Mouse (Mus musculus): ENCODE measurements around the gene Phldb3. TPM values are rescaled to one million over a fixed set of nuclear protein-coding genes. Genes with fewer than 3 reads are reported as not detected.

The Phldb3 gene
- polyA plus RNA-seq, 1 experiment: 4.1 TPM

DNA sequence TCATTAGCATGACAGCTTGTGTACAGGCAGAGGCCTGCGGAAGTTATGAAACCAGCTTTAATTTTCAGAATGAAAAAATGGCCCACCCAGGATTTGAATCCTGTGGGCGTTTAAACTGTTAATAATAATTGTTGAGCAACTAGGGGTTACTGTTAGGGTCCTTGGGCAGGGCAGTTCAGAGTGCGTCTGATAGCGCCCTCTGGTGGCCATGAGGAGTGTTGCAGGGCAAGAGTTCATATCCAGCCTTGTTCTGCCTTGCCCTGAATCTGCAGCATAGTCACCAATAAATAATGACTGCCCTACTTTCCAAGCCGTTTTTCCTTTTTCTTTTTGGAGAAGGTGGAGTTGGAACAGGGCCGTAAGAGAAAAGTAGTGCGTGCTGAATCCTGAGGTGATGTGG lies 43.1 kb downstream of the Phldb3 start:
- H3K79me2 ChIP-seq (ENCODE audit: control insufficient read depth, insufficient read depth): no peaks in the 10 kb centered on the region
- no peak for TF ChIP-seq MAX (IDR thresholded peaks at IDR 0.05)
- peak; percentile 87 for TF ChIP-seq CTCF (IDR thresholded peaks at IDR 0.05; ENCODE audit: control insufficient read depth, insufficient read depth, insufficient read length)
- no peaks in the 10 kb centered on the region for H3K79me3 ChIP-seq (ENCODE audit: low read depth)
- H3K27me3 ChIP-seq (ENCODE audit: control insufficient read depth, insufficient read depth, insufficient read length): no peaks in the 10 kb centered on the region
- no peak overlapping the region for H3ac ChIP-seq (ENCODE audit: control insufficient read depth, insufficient read length, low read depth)
- H3K36me3 ChIP-seq (ENCODE audit: control insufficient read depth, insufficient read depth): no peaks in the 10 kb centered on the region
- no peak overlapping the region for H3K4me3 ChIP-seq (ENCODE audit: insufficient read depth, poor library complexity, severe bottlenecking)

DNA sequence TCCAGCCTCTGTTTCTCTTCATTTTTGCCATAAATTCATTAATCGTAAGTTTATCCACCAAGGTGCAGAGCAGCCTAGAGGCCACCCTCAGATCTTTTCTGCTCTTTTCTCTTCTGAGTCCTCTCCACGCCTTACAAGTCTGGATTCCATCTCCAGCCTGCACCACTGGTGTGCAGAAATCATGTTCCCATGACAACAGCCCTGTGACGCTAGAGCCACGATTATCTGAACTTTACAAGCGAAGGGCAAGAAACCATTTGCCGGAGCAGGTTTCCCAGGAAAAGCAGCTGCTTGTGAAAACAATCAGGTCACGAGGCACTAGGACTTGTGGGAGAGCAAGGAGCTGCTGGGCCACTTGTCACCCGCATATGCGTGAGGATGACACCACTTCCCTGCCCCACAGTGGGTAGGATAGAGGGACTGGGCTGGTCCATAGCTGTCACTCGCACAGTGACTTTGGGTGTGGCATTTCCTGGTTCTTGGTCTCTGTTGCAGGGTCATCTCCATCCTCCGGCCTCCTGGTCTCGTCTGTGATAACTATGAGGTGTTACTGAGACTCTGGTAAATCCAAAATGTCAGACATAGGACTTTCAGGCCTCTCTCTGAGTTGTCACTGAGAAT lies 49.3 kb downstream of the Phldb3 start:
- H3K27me3 ChIP-seq (ENCODE audit: control insufficient read depth, insufficient read depth, insufficient read length): peaks cover 3% of the 10 kb centered on the region
- no peaks in the 10 kb centered on the region for H3K36me3 ChIP-seq (ENCODE audit: control insufficient read depth, insufficient read depth)
- no peak overlapping the region for H3K4me3 ChIP-seq (ENCODE audit: insufficient read depth, poor library complexity, severe bottlenecking)
- no peak overlapping the region for H3ac ChIP-seq (ENCODE audit: control insufficient read depth, insufficient read length, low read depth)
- no peaks in the 10 kb centered on the region for H3K79me3 ChIP-seq (ENCODE audit: low read depth)
- TF ChIP-seq USF1 (IDR thresholded peaks at IDR 0.05; ENCODE audit: low read depth) (no peak), MYOG (IDR thresholded peaks at IDR 0.05; ENCODE audit: control insufficient read depth, extremely low read depth, insufficient read length) (no peak), CEBPB (IDR thresholded peaks at IDR 0.05; ENCODE audit: low read depth) (no peak), MAX (IDR thresholded peaks at IDR 0.05) (no peak), FOSL1 (IDR thresholded peaks at IDR 0.05; ENCODE audit: insufficient read depth, low read length, poor library complexity, severe bottlenecking) (no peak), MYOD1 (IDR thresholded peaks at IDR 0.05; ENCODE audit: control insufficient read depth, insufficient read length, low read depth) (no peak), CTCF (IDR thresholded peaks at IDR 0.05; ENCODE audit: control insufficient read depth, insufficient read depth, insufficient read length) (no peak)
- H3K79me2 ChIP-seq (ENCODE audit: control insufficient read depth, insufficient read depth): no peaks in the 10 kb centered on the region

DNA sequence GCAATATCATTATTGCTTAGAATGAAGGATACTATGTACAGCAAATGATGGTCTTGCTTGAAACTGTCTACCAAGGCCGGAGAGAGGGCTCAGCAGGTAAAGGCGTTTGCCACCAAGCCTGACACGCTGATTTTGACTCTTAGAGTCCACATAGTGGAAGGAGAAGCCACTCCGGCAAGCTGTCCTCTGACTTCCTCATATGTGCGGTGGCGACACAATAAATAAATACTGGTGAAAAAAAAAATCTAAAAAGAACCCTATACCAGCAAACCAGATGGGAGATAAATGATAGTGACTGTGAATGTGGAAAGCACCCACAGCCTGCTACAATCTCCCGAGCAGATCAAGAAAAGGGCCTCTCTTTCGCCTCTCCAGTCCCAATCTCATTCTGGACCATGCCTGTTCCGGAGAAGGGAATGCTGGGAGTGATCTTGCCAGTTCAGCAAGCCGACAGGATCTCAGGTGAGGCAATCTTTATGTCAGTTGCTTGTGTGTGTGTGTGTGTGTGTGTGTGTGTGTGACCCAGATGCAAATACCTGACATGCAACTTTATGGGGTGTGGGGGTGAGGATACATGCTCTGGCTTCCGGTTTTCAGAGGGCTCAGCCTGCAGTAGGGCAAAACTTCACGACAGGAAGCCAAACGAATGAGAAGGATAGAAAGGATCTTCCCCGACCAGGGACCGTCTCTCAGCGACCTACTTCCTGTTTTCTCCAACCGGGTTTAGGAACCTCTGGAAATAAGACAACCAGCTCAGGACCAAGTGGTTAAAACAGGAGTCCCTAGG lies 50.7 kb downstream of the Phldb3 start:
- TF ChIP-seq USF1 (IDR thresholded peaks at IDR 0.05; ENCODE audit: low read depth): no peak
- no peak for TF ChIP-seq CTCF (IDR thresholded peaks at IDR 0.05; ENCODE audit: control insufficient read depth, insufficient read depth, insufficient read length)
- no peak for TF ChIP-seq MYOD1 (IDR thresholded peaks at IDR 0.05; ENCODE audit: control insufficient read depth, insufficient read length, low read depth)
- TF ChIP-seq CEBPB (IDR thresholded peaks at IDR 0.05; ENCODE audit: low read depth): no peak
- TF ChIP-seq MYOG (IDR thresholded peaks at IDR 0.05; ENCODE audit: control insufficient read depth, extremely low read depth, insufficient read length): no peak
- TF ChIP-seq MAX (IDR thresholded peaks at IDR 0.05): no peak
- Histone ChIP-seq H3K4me3 (ENCODE audit: insufficient read depth, poor library complexity, severe bottlenecking) (no peak overlapping the region), H3K79me3 (ENCODE audit: low read depth) (no peaks in the 10 kb centered on the region), H3K36me3 (ENCODE audit: control insufficient read depth, insufficient read depth) (no peaks in the 10 kb centered on the region), H3K79me2 (ENCODE audit: control insufficient read depth, insufficient read depth) (no peaks in the 10 kb centered on the region), H3ac (ENCODE audit: control insufficient read depth, insufficient read length, low read depth) (no peak overlapping the region), H3K27me3 (ENCODE audit: control insufficient read depth, insufficient read depth, insufficient read length) (peaks cover 17% of the 10 kb centered on the region)

DNA sequence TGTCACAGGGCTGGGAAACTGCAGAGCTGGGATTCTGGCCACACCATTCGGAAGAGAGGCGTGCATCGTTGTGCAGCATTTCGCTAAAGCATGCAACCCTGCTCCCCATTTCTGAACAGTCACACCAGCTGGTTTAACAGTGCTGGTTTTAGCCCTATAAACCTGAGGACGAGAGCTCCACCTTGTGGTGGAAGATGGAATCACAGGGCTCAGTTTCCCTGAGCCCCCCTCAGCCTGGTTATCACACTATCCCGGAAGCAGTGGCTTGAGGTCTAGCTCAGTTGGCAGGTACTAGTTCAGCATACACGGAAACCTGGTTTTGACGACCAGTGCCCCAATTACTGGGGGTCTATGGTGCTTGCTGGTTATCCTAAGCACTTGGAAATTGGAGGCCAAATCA lies 52.0 kb downstream of the Phldb3 start:
- TF ChIP-seq MYOD1 (IDR thresholded peaks at IDR 0.05; ENCODE audit: control insufficient read depth, insufficient read length, low read depth): no peak
- peak; percentile 53 for TF ChIP-seq CTCF (IDR thresholded peaks at IDR 0.05; ENCODE audit: control insufficient read depth, insufficient read depth, insufficient read length)
- no peak for TF ChIP-seq USF1 (IDR thresholded peaks at IDR 0.05; ENCODE audit: low read depth)
- Histone ChIP-seq H3K27me3 (ENCODE audit: control insufficient read depth, insufficient read depth, insufficient read length) (peaks cover 28% of the 10 kb centered on the region), H3K4me3 (ENCODE audit: insufficient read depth, poor library complexity, severe bottlenecking) (no peak overlapping the region), H3K79me2 (ENCODE audit: control insufficient read depth, insufficient read depth) (no peaks in the 10 kb centered on the region), H3K36me3 (ENCODE audit: control insufficient read depth, insufficient read depth) (no peaks in the 10 kb centered on the region), H3ac (ENCODE audit: control insufficient read depth, insufficient read length, low read depth) (no peak overlapping the region), H3K79me3 (ENCODE audit: low read depth) (no peaks in the 10 kb centered on the region)

DNA sequence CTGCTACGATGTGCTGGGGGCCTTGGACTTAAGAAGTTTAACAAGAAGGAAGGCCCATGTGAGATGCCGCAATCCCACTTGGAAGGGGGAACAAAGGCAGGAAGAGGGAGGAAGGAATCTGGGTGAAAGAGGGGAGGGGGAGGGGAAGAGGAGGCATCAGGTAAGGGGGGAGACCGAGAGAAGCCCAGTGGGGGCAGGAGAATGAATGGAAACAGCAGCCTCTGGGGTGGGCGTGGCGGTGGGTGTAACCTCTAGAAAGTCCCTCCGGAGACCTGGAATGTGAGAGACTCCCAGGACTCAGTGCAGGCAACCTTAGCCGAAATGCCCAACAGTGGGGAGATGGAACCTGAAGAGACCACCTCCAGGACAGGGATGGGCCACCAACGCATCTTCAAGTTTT lies 53.7 kb downstream of the Phldb3 start:
- Histone ChIP-seq H3K27me3 (ENCODE audit: control insufficient read depth, insufficient read depth, insufficient read length) (peaks cover 41% of the 10 kb centered on the region), H3ac (ENCODE audit: control insufficient read depth, insufficient read length, low read depth) (no peak overlapping the region), H3K36me3 (ENCODE audit: control insufficient read depth, insufficient read depth) (no peaks in the 10 kb centered on the region), H3K79me3 (ENCODE audit: low read depth) (no peaks in the 10 kb centered on the region), H3K4me3 (ENCODE audit: insufficient read depth, poor library complexity, severe bottlenecking) (no peak overlapping the region), H3K79me2 (ENCODE audit: control insufficient read depth, insufficient read depth) (no peaks in the 10 kb centered on the region)
- no peak for TF ChIP-seq FOSL1 (IDR thresholded peaks at IDR 0.05; ENCODE audit: insufficient read depth, low read length, poor library complexity, severe bottlenecking)
- no peak for TF ChIP-seq MYOD1 (IDR thresholded peaks at IDR 0.05; ENCODE audit: control insufficient read depth, insufficient read length, low read depth)
- no peak for TF ChIP-seq CEBPB (IDR thresholded peaks at IDR 0.05; ENCODE audit: low read depth)
- TF ChIP-seq MAX (IDR thresholded peaks at IDR 0.05): no peak
- no peak for TF ChIP-seq USF1 (IDR thresholded peaks at IDR 0.05; ENCODE audit: low read depth)
- TF ChIP-seq MYOG (IDR thresholded peaks at IDR 0.05; ENCODE audit: control insufficient read depth, extremely low read depth, insufficient read length): no peak
- no peak for TF ChIP-seq CTCF (IDR thresholded peaks at IDR 0.05; ENCODE audit: control insufficient read depth, insufficient read depth, insufficient read length)

DNA sequence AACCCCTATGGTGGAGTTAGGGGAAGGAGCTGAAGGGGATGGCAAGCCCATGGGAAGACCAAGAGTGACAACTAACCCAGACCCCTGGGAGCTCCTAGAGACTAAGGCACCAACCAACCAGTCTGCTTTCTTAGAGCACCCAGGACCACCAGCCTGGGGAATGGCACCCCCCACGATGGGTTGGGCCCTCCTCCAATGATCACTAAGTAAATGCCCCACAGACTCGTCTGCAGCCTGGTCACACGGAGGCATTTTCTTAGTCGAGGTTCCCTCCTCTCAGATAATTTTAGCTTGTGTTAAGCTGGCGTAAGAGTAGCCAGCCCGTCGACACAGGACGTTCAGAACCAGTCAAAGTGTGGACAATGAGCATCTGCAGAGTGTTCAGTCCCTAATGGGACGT lies 54.4 kb downstream of the Phldb3 start:
- no peak overlapping the region for H3ac ChIP-seq (ENCODE audit: control insufficient read depth, insufficient read length, low read depth)
- no peaks in the 10 kb centered on the region for H3K79me2 ChIP-seq (ENCODE audit: control insufficient read depth, insufficient read depth)
- no peaks in the 10 kb centered on the region for H3K36me3 ChIP-seq (ENCODE audit: control insufficient read depth, insufficient read depth)
- H3K79me3 ChIP-seq (ENCODE audit: low read depth): no peaks in the 10 kb centered on the region
- peaks cover 47% of the 10 kb centered on the region for H3K27me3 ChIP-seq (ENCODE audit: control insufficient read depth, insufficient read depth, insufficient read length)
- TF ChIP-seq FOSL1 (IDR thresholded peaks at IDR 0.05; ENCODE audit: insufficient read depth, low read length, poor library complexity, severe bottlenecking) (no peak), MYOG (IDR thresholded peaks at IDR 0.05; ENCODE audit: control insufficient read depth, extremely low read depth, insufficient read length) (no peak), CTCF (IDR thresholded peaks at IDR 0.05; ENCODE audit: control insufficient read depth, insufficient read depth, insufficient read length) (no peak), MYOD1 (IDR thresholded peaks at IDR 0.05; ENCODE audit: control insufficient read depth, insufficient read length, low read depth) (no peak), MAX (IDR thresholded peaks at IDR 0.05) (no peak), USF1 (IDR thresholded peaks at IDR 0.05; ENCODE audit: low read depth) (no peak), CEBPB (IDR thresholded peaks at IDR 0.05; ENCODE audit: low read depth) (no peak)
- no peak overlapping the region for H3K4me3 ChIP-seq (ENCODE audit: insufficient read depth, poor library complexity, severe bottlenecking)

All from C2C12 (cell line).